Mouse (Mus musculus) heart, postnatal 10 days (tissue): ENCODE measurements around the gene Cstf3. TPM values are rescaled to one million over a fixed set of nuclear protein-coding genes. Genes with fewer than 3 reads are reported as not detected.
"Not testable (repeated sequence)": the region's sequence is repeated elsewhere in the genome, so short reads cannot be mapped to it uniquely, and the experiment has no call there.

ENCODE experiments used
- DNase-seq, 2 experiments: peaks; one replicate each; pipeline ENCODE4 v3.0.0; 2021
- intact Hi-C: fragments of 180-260 bp; cut with DNase I; formaldehyde crosslinking; loops from one replicate; pipeline ENCODE4 v1.15.1; 2025
- total RNA-seq, 2 experiments: library from RNA; stranded (reverse); gene quantifications; 2 replicates each; pipeline ENCODE4 v1.2.3; 2021

Gene Cstf3
- 10 to 100 TPM; 21.2 to 23.5 TPM for total RNA-seq

DNA sequence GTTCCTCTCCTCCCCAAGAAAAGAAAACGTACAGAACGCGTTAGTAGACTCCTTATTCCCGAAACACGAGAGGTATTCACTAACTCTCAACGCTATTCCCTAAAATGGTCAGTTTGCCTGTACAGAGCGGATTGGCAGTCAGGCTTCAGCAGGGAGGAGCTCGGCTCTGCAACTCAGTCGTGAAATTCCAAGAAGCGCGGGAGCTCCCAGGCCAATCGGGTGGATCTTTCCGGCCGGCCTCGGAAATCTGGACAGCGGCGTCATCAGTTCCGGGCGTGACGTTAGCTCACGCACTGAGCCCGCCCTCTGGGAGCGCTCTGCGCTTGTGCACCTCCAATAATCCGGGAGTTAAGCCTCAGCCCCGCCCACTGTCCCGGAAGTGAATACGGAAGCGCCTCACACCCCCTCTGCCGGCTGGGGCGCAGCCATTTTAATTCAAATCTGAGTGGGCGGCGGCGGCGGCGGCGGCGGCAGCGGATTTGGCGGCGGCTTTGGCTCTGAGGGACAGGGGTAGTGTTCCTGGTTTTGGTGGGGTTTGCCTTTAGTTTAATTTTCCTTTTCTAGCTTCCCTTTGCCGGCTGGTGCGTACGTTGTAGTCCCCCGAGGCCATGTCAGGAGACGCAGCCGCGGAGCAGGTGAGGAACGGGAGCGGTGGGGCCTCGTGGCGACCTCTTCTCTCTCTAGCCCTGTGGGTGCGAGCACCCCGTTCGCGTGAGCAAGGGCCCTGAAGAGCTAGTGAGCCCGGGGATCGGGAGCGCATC, at the start of gene Cstf3:
Gene Cstf3, plus strand, starts transcription at position 456 of the 761 bp plus-strand sequence.
- intact Hi-C loops: no loop called here
- peak; percentile 99 to 100 for DNase-seq

DNA sequence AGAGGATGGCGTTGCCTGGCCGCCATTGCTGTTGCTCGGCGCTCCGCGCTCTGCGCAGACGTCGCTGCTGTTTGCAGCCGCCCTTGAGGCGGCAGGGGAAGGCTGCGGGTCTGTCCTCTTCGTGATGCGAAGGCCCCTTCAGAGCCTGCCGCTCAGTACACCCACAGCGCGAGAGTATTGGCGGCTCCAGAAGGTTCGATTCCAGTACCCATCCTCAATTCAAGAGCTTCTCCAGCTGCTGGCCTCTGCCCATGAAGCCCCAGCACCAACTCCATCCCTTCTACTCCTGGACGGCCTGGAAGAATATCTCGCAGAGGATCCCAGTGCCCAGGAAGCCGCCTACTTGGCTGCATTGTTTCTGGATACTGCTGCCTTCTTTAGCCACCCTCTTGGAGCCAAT, 33.6 kb upstream of the Cstf3 start:
- DNase-seq, intact Hi-C loops: not testable (repeated sequence)

DNA sequence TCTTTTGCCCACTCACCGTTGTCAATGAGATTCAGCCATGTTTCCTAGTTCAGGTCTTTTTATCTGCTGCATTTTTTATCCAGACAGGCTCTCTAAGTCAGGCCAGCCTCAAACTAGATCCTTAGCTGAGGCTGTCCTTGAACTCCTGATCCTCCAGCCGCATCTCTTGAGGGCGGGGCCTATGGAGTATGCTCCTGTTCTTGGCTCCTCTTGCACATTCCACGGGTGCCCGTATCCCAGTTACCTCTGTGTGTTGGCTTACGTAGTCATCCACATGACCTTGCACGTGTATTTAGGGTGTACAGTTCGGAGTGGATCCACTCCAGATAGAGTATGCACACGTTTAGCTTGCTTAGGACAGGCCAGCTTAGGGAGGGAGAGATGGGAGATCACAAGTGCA, 32.6 kb upstream of the Cstf3 start:
- DNase-seq: no peak
- intact Hi-C loops: no loop called here

DNA sequence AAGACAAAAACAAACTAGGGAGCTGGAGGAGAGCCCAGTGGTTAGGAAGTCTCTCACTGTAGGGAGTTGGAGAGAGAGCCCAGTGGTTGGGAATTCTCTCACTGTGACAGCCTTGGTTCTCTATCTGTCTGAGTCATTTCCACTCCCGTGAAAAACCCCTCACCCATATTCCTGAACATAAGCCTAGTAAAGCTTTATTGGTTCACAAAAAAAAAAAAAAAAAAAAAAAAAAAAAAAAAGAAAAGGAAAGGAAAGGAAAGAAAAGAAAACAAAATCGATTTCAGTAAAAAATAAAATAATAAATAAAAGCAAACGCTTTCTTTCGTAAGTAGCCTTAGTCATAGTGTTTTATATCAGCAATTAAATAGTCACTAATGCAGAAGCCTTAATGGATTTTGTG, 32.0 kb upstream of the Cstf3 start:
- DNase-seq: no peak
- intact Hi-C loops: no loop called here

DNA sequence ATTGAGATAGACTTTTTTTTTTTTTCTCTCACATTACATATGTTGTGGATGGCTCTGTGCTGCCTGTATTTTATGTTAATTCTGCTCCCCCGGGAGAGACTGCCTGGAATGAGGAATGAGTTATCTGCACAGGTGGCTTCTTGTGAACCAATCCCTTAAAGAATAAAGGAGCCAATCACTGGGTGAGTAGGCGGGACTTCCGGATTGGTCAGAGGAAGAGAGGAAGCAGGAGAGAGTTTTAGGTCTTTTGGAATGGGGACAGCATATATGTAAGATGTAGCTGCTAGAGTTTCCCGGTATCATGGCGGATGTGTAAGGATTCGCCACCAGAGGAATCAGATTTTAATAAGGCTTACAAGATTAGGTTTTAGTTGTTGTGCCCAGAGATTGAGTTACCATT, 31.4 kb upstream of the Cstf3 start:
- no peak for DNase-seq
- intact Hi-C loops: no loop called here

DNA sequence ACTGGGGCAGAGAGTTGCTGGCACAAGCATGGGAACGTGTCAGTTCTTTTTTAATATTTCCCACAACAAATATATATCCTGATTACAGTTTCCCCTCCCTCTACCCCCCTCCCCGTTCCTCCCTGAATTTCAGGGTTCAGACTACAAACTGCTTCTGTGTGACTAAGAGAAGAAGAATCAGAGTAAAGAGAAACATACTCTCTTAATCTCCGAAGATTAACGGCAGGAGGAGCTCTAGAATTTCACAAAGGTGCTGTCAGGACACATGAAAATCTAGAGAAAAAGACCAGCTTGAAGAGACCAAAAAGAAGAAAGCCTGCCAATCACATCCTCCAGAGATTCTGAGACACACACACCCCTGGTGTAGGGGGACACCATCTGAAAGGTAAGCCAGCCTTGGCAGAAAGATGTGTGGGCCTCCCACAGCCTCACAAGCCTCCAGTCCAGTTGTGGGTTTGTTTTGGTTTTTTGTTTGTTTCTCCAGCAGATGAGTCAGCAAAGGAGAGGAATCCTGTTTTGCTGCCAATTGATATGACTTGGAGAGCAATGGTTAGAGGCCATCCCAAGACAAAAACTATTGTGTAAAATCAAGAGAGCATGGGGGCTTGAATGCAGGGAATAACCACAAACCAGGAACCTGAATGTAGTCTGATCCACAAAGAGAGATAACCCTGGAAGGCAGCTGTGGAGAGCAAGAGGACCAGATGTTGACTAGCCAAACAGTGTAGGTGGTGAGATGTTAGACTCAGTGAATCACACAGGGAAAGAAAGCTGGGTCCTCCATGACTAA, 30.5 kb upstream of the Cstf3 start:
- intact Hi-C loops: no loop called here
- DNase-seq: peak; percentile 13

DNA sequence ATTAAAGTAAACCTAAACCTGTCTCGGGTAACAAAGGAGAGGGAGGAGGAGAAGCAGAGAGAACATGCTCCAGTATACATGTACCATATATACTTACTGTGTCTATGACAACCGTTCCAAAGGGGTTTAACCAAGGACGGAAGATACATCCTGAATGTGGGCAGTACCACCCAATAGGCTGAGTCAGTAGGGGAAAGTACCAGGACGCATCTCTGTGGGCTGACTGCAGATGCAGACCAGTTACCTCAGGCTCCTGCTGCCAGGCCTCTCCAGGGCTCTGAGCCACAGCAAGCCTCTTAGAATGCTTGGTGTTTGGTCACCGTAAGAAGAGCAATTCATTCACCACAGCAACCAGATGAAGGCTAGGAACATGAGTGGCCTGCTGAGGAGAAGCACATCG, 28.9 kb upstream of the Cstf3 start:
- intact Hi-C loops: no loop called here
- no peak for DNase-seq

DNA sequence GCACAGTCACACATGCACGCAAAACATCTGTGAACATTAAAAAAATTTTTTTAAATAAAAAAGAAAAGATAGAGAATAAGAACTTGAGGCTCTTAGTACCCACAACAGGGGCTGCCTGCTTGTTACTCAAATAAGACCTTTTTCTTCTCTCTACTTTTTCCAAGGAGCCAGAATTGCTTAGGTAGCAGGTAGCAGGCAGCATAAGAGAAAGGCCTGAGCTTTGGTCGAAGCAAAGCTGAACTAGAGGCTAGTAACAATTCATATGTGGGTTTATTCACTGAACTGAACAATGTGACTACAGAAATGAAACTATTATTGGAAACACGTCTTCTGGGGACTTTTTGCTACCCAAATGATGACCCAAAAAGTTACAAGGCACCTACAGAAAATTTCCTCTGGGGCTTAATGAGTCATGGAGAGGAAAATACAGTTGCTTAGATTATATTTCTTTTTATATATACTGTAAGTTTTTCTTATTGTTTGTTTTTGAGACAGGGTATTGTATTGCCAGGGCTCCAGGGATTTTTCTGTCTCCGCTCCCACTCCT, 28.3 kb upstream of the Cstf3 start:
- no peak for DNase-seq
- intact Hi-C loops: no loop called here

DNA sequence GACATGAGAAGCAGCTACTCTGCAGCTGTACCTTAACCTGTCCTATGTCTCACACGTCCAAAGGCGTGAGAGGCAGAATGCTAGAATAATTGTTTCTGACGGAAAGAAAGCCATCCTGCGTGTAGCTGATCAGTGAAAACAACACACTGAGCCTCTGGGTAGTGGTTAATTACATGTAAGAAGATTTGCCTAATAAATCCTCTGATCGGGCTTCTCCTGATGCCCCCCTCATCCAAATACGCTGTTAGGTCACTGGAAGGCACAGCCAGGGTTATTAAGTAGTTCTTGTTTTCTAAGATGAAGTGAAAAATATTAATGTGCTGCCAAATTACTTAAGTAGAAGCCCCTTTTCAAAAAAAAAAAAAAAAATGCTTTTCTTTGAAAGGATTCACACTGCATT, 18.3 kb upstream of the Cstf3 start:
- DNase-seq: no peak
- intact Hi-C loops: loop anchor here (1.0 to 2.0 kb wide), 2 partner anchors 77 to 126 kb away; partner anchors contain the start of gene Hipk3

DNA sequence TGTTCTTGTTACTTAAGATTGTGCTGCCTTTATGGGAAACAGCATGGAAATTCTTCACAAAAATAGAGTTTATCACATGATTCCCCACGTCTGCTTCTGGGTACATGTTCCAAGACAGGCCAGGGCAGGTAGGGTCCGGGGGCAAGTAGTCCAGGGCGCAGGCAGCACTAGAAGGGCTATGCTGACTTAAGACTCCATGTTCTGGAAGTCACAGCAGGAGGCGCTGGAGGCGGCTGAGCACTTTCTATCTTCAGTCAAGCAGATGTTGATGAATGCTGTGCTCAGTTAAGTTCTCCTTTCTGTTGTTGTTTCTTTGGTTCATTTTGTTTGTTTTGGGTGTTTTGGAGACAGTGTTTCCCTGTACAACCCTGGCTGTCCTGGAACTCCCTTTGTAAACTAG, 14.1 kb upstream of the Cstf3 start:
- no peak for DNase-seq
- intact Hi-C loops: no loop called here

DNA sequence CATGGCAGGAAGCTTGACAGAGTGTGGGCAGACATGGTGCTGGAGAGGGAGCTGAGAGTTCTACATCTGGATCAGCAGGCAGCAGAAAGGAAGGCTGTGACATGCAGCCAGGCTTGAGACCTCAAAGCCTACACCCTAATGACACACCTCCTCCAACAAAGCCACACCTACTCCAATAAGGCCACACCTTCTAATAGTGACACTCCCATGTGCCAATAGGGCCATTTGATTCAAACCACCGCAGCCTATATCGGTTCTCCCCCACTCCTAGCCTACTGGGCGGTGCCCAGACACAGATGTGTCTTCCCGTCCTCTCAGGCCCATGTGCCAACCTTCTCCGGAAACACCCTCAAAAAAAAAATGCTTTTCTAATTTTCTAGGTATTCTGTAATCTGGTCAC, 12.3 kb upstream of the Cstf3 start:
- DNase-seq: no peak
- intact Hi-C loops: no loop called here

DNA sequence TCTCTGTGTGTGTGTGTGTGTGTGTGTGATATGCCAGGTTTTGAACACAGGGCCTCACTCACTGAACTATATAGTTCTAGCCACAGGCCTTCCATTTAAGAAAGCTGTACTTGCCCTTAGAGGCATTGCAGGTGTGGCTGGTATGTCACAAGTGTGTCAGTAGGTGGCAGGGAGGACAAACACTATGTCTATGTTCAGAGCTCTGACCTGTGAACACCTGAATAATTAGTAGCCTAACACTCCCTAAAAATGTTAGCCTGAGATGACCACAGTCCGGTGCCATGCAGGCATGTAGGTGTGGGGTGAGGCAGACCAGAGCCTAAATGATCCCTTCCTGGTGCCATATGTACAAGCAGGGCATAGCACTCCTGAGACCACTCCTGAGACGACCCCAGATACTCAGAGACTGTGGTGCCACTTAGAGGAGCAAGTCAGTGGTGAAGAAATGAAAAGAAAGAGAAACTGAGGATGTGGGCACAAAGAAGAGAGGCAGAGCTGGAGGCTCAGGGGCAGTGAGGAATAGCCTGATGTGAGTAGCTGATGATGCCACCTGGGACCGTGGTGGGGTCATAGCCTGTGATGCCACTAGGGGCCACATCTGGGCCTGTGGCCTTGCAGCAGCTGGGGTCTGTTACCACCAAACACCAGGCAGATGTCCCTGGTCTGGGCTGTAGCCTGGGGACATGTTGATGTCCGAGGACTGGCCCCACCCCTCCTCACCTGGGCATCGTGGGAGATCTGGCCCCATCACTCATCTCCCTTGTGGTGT, 11.3 kb upstream of the Cstf3 start:
- no peak for DNase-seq
- intact Hi-C loops: no loop called here

DNA sequence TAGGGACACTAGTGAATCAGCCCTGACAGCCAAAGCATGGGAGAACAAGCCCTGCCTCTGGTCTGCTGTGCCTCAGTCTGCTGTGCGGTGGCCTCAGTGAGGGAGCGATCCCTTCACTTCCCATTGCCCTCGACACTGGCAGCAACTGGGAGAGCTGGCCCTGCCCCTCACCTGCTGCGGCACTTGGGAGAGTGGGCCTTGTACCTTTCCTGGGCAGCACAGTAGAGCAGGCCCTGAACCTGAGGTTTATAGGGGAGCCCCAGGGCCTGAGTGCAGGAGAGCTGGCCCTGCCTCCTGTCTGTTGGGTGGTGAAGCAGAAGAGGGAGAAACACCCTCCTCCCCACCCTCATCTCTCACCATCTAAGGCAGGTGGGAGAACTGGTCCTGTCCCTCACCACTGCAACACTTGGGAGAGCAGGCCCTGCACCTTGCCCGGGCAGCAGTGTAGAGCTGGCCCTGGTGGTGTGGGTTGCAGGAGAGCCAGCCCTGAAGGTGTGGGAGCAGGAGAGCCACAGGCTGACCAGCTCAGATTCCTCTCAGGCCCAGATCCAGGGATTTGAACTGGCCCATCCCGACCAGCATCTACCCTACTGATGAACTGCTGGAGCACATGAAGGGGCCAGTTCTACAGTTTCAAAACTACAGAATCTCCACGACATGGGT, 10.4 kb upstream of the Cstf3 start:
- DNase-seq: no peak
- intact Hi-C loops: loop anchor here (10.0 kb wide), 1 partner anchor 545 kb away; no protein-coding TSS in a partner anchor

DNA sequence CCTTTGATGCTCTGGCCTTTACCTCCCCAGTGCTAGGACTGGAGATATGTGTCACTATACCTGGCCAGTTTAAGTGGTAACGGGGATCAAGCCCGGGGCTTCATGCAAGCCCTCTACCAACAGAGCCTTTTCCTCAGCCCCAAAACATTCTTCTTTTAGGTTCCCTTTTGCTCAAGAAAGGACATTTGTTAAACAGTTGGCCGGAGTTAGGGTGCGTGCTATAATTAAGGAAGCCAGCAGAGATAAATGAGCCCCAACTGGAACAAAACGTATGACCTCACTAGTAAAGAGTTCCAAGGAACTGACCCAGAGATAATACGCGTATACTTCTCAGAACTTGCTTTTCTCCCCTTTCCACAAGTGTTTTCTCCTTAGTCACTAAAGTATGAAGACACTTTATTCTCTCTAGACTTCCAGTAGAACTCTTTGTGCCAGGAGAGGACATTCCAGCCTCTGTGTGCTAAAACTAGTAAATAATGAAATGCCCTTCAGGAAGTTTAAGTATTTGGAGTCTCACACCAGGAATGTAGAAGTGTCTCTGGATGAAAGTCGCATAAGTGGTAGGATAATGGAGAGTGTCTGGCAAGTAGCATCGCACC, 8.9 kb upstream of the Cstf3 start:
- intact Hi-C loops: loop anchor here (10.0 kb wide), 1 partner anchor 547 kb away; no protein-coding TSS in a partner anchor
- peak; percentile 29 to 53 for DNase-seq

DNA sequence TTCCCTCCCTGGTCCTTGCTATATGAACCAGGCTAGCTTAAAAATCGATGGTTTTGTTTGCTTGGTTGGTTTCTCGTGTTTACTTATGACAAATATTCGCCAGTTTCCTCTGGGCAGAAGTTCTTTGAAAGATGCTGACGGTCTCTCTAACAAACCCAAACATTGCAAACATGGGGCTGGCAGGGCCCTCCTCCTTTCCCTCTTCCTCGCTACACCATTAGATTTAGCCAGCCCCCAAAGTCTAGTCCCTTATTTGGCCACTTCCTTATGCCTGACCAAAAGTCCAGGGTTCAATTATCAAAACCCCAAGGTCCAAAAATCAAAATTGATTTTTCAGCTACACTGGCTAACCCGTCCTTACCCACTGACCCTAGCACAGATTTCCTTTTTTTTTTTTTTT, 7.3 kb upstream of the Cstf3 start:
- intact Hi-C loops: loop anchor here (10.0 kb wide), 1 partner anchor 548 kb away; no protein-coding TSS in a partner anchor
- no peak for DNase-seq

DNA sequence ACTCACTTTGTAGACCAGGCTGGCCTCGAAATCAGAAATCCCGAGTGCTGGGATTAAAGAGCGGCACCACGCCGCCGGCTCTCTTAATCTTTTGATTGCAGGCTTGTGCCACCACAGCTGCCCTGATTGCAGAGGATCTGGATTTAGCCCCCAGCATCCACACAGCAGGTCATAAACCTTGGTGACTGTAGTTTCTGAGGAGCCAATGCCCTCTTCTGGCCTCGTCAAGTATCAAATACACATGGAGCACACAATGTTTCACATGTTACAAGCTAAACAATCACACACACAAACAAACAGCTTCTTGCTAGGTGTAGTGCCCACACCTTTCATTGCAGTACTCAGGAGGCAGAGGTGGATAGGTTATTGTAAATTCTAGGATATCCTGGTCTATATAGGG, 6.1 kb upstream of the Cstf3 start:
- intact Hi-C loops: loop anchor here (2.0 to 10.0 kb wide), 2 partner anchors 89 to 549 kb away; partner anchors contain the start of gene Hipk3
- DNase-seq: no peak

DNA sequence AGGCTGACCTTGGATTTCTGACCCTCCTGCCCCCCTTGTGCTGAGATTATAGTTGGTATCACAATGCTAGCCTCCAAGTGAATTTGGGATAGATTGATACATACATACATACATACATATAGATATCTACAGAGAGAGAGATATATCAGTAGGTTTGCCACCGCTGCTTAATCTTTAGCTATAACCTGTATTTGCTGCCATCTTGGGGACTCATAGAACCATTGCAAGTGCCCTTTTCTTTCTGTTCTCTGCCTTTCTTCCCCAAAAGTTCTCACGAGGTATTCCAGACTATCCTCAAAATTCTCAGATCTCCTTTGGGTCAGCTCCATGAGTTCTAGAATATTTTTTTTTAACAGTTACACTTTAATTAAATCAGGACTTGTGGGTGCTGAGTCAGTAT, 4.7 kb upstream of the Cstf3 start:
- intact Hi-C loops: loop anchor here (1.0 to 10.0 kb wide), 4 partner anchors 91 to 551 kb away; partner anchors contain the start of gene Hipk3
- DNase-seq: no peak

DNA sequence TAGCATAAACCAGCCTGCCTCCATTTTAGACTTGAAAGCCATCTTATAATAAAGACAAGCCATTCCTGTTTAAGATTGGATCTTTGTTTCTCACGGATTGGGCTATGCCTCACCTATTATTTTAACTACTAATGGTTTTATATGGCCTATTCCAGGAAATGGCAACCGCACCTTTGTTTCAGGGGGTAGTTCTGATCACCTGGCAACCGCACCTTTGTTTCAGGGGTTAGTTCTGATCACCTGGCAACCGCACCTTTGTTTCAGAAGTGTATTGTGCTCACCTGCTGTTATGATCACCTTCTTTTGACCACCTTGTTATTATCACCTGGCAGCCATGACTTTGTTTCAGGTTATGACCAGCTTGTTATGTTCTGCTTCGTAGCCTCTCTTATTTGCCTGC, 1.8 kb upstream of the Cstf3 start:
- intact Hi-C loops: loop anchor here (5.0 to 10.0 kb wide), 2 partner anchors 456 to 554 kb away; no protein-coding TSS in a partner anchor

DNA sequence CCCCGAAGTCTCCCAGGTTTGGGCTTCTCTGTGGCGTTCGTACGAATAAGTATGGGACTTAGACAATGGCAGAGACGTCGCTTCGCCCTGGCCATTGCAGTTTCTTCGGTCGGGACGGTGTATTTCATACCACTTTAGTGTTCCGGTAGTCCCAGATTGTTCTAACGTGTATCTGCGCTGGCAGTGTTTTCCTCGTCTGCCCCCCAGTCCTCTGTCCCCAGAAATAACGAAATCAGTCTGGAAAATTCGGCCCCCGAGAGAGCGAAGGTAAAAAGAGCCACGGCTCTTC, 450 bp downstream of the Cstf3 start:
- intact Hi-C loops: no loop called here
- DNase-seq: no peak

More for the DNA sequence above, 1.8 kb upstream of the Cstf3 start:
- no peak for DNase-seq

DNA sequence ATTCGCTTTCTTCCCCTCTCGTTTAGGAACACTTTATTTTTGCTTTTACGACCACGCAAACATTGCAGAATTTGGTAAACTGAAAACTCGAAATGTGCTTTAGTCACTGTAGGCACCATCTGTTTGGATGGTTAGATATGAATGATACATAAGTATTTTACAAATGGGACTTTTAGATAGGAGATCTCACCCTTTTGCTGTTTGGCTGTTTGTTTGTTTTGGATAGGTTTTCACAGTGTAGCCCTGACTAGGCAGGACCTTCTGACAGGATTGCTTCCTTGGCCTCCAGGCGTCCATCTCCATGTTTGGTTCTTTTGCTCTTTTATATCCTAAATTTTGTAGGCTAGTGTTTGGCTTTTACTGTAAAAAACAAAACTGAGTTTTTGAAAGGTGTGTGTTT, 818 bp downstream of the Cstf3 start:
- DNase-seq: no peak
- intact Hi-C loops: no loop called here
